8 mouse cellular contexts compared by ENCODE assay signal in genomic region chr8:106211421-106211820, GRCm38 (mm10). TPM values are rescaled to one million over a fixed set of nuclear protein-coding genes. Genes with fewer than 3 reads are reported as not detected.
DNase-seq lines count a peak whose midpoint lies in the region; ATAC-seq and TF ChIP-seq lines count a peak whose summit lies in the region.

No protein-coding gene starts in this region.

- TF ChIP-seq CTCF in gastrocnemius, adult 2 months (IDR thresholded peaks at IDR 0.05): no peak

- H3K27me3 ChIP-seq in forebrain, embryonic 14.5 days (replicated peaks; ENCODE audit: control insufficient read depth, insufficient read depth, low read length): no peaks in the 10 kb centered on the region
- no peaks in the 10 kb centered on the region for H3K27me3 ChIP-seq in liver, embryonic 16.5 days (ENCODE audit: control insufficient read depth, insufficient read depth, low read depth, low read length)

- DNase-seq in gastrocnemius, adult 2 months: no peak
- DNase-seq in gastrocnemius, postnatal 14 days: no peak
- DNase-seq in A20 (ENCODE audit: low read depth, low spot score): peak; percentile 65
- peak; percentile 31 for DNase-seq in forebrain, embryonic 14.5 days (ENCODE audit: low spot score)
- no peak for DNase-seq in frontal cortex, adult 2 months (ENCODE audit: extremely low spot score in 1 of 2, low spot score in 1 of 2)
- DNase-seq in thymus, postnatal 36 days: no peak
- no peak for DNase-seq in urinary bladder, adult 2 months (ENCODE audit: low spot score)

- peak overlapping the region; percentile 90 for H3K9ac ChIP-seq in forebrain, embryonic 14.5 days (ENCODE audit: low read length)
- H3K9ac ChIP-seq in liver, embryonic 16.5 days (ENCODE audit: low read depth, low read length): peak overlapping the region; percentile 94

- peak overlapping the region; percentile 98 for H3K27ac ChIP-seq in gastrocnemius, adult 2 months
- peak overlapping the region; percentile 89 for H3K27ac ChIP-seq in forebrain, embryonic 14.5 days (ENCODE audit: low read depth, low read length)
- H3K27ac ChIP-seq in liver, embryonic 16.5 days (ENCODE audit: low read length): peak overlapping the region; percentile 90

- H3K36me3 ChIP-seq in forebrain, embryonic 14.5 days (ENCODE audit: control insufficient read depth, insufficient read depth, low read length): peaks cover 42% of the 10 kb centered on the region
- peaks cover 5% of the 10 kb centered on the region; the same call in 1 of the 2 replicates for H3K36me3 ChIP-seq in liver, embryonic 16.5 days (ENCODE audit: control insufficient read depth, insufficient read depth)

- ATAC-seq in forebrain, embryonic 14.5 days: no peak
- no peak for ATAC-seq in liver, embryonic 16.5 days (ENCODE audit: low read depth)

- H3K4me3 ChIP-seq in gastrocnemius, adult 2 months: peak overlapping the region; percentile 80
- peak overlapping the region; percentile 79 for H3K4me3 ChIP-seq in forebrain, embryonic 14.5 days (ENCODE audit: low read depth, low read length)
- H3K4me3 ChIP-seq in liver, embryonic 16.5 days (ENCODE audit: low read depth, low read length): peak overlapping the region; percentile 93

- peaks cover 11% of the 10 kb centered on the region for H3K4me1 ChIP-seq in forebrain, embryonic 14.5 days (ENCODE audit: control insufficient read depth, insufficient read depth, low read length)
- H3K4me1 ChIP-seq in liver, embryonic 16.5 days (ENCODE audit: control insufficient read depth, low read depth, low read length): peaks cover 12% of the 10 kb centered on the region

- WGBS in forebrain, embryonic 14.5 days: 5% methylated on average over 13 of the region's 13 CpGs
- 2% methylated on average over 13 of the region's 13 CpGs for WGBS in liver, embryonic 16.5 days (ENCODE audit: insufficient replicate concordance)

- H3K4me2 ChIP-seq in forebrain, embryonic 14.5 days (ENCODE audit: low read length): peak overlapping the region; percentile 82
- peak overlapping the region; percentile 84 for H3K4me2 ChIP-seq in liver, embryonic 16.5 days (ENCODE audit: low read depth, low read length)

- intact Hi-C loops in gastrocnemius, adult 2 months (cut with DNase I): no loop called here
- intact Hi-C loops in gastrocnemius, postnatal 14 days (cut with DNase I; ENCODE audit: low total_unique reads): no loop called here

- no peaks in the 10 kb centered on the region for H3K9me3 ChIP-seq in forebrain, embryonic 14.5 days (replicated peaks; ENCODE audit: control insufficient read depth, low read length)
- H3K9me3 ChIP-seq in liver, embryonic 16.5 days (replicated peaks; ENCODE audit: control insufficient read depth, low read length): no peaks in the 10 kb centered on the region

RNA-seq across cellular contexts. Expression of gene Prmt7, which starts 0.7 kb away (rescaled TPM):
- 10 to 100 TPM; 27.5 to 29.8 TPM for total RNA-seq in gastrocnemius, adult 2 months (2021)
- 10 to 100 TPM; 21.5 to 23.9 TPM for total RNA-seq in gastrocnemius, postnatal 14 days (2021)
- 54.1 and 59.5 TPM in 2 replicates for polyA plus RNA-seq in forebrain, embryonic 14.5 days (2014; fragmentation: Nextera tagmentation; extraction: Ambion mirVana)
- polyA plus RNA-seq in liver, embryonic 16.5 days (2015; fragmentation: Nextera tagmentation; extraction: Ambion mirVana): 18.0 and 19.7 TPM in 2 replicates
- polyA plus RNA-seq in frontal cortex, adult 2 months (2012; rRNA removed): 28.3 and 33.4 TPM in 2 replicates
- polyA plus RNA-seq in urinary bladder, adult 2 months (2012; rRNA removed): 16.6 and 19.1 TPM in 2 replicates

RNA-seq across cellular contexts. Expression of gene Slc7a6os, which starts 0.7 kb away (rescaled TPM):
- 1 to 10 TPM; 9.0 to 9.6 TPM for total RNA-seq in gastrocnemius, adult 2 months (2021)
- 10 to 100 TPM in 1 of 2 experiments, 1 to 10 TPM in 1; 8.5 to 10.6 TPM for total RNA-seq in gastrocnemius, postnatal 14 days (2021)
- 27.7 and 33.8 TPM in 2 replicates for polyA plus RNA-seq in forebrain, embryonic 14.5 days (2014; fragmentation: Nextera tagmentation; extraction: Ambion mirVana)
- 9.2 and 9.7 TPM in 2 replicates for polyA plus RNA-seq in liver, embryonic 16.5 days (2015; fragmentation: Nextera tagmentation; extraction: Ambion mirVana)
- polyA plus RNA-seq in frontal cortex, adult 2 months (2012; rRNA removed): 27.1 and 29.1 TPM in 2 replicates
- 25.8 and 26.3 TPM in 2 replicates for polyA plus RNA-seq in urinary bladder, adult 2 months (2012; rRNA removed)

RNA-seq across cellular contexts. Expression of gene Slc7a6, which starts 42.8 kb away (rescaled TPM):
- total RNA-seq in gastrocnemius, adult 2 months (2021): 10 to 100 TPM; 10.5 to 11.5 TPM
- total RNA-seq in gastrocnemius, postnatal 14 days (2021): 1 to 10 TPM; 6.1 to 7.0 TPM
- 78.2 and 86.3 TPM in 2 replicates for polyA plus RNA-seq in forebrain, embryonic 14.5 days (2014; fragmentation: Nextera tagmentation; extraction: Ambion mirVana)
- polyA plus RNA-seq in liver, embryonic 16.5 days (2015; fragmentation: Nextera tagmentation; extraction: Ambion mirVana): 4.1 and 4.3 TPM in 2 replicates
- polyA plus RNA-seq in frontal cortex, adult 2 months (2012; rRNA removed): 30.3 and 31.7 TPM in 2 replicates
- polyA plus RNA-seq in urinary bladder, adult 2 months (2012; rRNA removed): 36.0 and 45.0 TPM in 2 replicates

Comparison
In these comparisons a context has a peak if more than half of its experiments do, and no peak if none do; other contexts are left out.
1. DNase-seq: peak in A20 (single experiment) and forebrain, embryonic 14.5 days (single experiment); none in gastrocnemius, adult 2 months (single experiment), gastrocnemius, postnatal 14 days (single experiment), frontal cortex, adult 2 months (0 of 2), thymus, postnatal 36 days (0 of 2) and urinary bladder, adult 2 months (single experiment).
2. Peak in every context shown above with its lines, with median percentiles within 50 percentile points of each other: H3K27ac ChIP-seq and H3K4me3 ChIP-seq.